Mouse (Mus musculus): ENCODE measurements at regions not wholly inside any gene's neighbourhood (a gene's known extent, or its start where the extent isn't known, plus 50 kb on each side); places are given as distances from the start of the nearest gene placed in this dataset.
A peak's percentile ranks its signal among the peaks of the same experiment; 100 is the strongest.

DNA sequence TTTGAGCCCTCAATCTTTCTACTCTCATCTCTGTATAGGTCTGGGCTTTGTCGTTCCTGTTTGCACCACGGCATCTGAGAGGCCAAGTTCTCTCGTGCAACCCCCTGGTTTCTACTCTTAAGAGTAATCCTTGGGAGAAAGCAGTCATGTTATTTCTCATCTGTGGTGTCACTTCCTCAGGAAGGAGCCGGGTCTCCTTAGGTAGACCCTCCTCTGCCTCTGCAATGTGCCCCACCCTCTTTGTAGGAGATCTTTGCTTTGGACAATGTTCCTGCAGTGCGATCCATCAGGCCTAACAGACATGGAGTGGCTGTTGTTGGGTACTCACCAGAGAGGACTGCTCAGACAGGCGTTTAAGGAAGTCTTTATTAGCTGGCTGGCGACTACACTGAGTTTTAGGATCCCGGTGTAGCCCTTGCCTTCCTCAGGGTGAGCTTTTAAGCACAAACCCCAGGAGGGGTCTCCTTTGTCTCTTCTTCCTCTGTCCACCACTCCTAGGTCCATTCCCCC is 94.0 kb upstream of the Hmcn1 start:
- WGBS = 62% methylated on average over 8 of the region's 8 CpGs
- no peak for ATAC-seq (replicated peaks; ENCODE audit: extremely low read depth, insufficient read depth, low FRiP score)

GRCm38 (mm10) chr1:151087811-151088511 is 94.4 kb upstream of the Gm47985 start:
- no peaks in the 10 kb centered on the region for H3K9me3 ChIP-seq (replicated peaks; ENCODE audit: control insufficient read depth, low read length)
- H3K27me3 ChIP-seq (ENCODE audit: control insufficient read depth, insufficient read depth, low read length) = no peaks in the 10 kb centered on the region
- H3K4me1 ChIP-seq (ENCODE audit: control insufficient read depth, insufficient read depth, low read length) = no peaks in the 10 kb centered on the region
- H3K36me3 ChIP-seq (ENCODE audit: control insufficient read depth, insufficient read depth) = no peaks in the 10 kb centered on the region
- H3K4me3 ChIP-seq (ENCODE audit: low read length) = no peak overlapping the region
- ATAC-seq (replicated peaks; ENCODE audit: extremely low read depth, insufficient read depth, low FRiP score) = no peak
- H3K9ac ChIP-seq (ENCODE audit: low read length) = no peak overlapping the region
- H3K4me2 ChIP-seq (ENCODE audit: low read depth, low read length) = no peak overlapping the region
- no peak overlapping the region for H3K27ac ChIP-seq (ENCODE audit: low read length)
- 80% methylated on average over 14 of the region's 14 CpGs for WGBS

More for the DNA sequence above, 94.0 kb upstream of the Hmcn1 start:
- Histone ChIP-seq H3K4me1 (ENCODE audit: control insufficient read depth, insufficient read depth, low read length) (no peaks in the 10 kb centered on the region), H3K9me3 (replicated peaks; ENCODE audit: control insufficient read depth, low read length) (no peaks in the 10 kb centered on the region), H3K4me2 (ENCODE audit: low read depth, low read length) (no peak overlapping the region), H3K36me3 (ENCODE audit: control insufficient read depth, insufficient read depth) (no peaks in the 10 kb centered on the region), H3K27ac (ENCODE audit: low read length) (no peak overlapping the region), H3K4me3 (ENCODE audit: low read length) (no peak overlapping the region), H3K9ac (ENCODE audit: low read length) (no peak overlapping the region), H3K27me3 (ENCODE audit: control insufficient read depth, insufficient read depth, low read length) (no peaks in the 10 kb centered on the region)

DNA sequence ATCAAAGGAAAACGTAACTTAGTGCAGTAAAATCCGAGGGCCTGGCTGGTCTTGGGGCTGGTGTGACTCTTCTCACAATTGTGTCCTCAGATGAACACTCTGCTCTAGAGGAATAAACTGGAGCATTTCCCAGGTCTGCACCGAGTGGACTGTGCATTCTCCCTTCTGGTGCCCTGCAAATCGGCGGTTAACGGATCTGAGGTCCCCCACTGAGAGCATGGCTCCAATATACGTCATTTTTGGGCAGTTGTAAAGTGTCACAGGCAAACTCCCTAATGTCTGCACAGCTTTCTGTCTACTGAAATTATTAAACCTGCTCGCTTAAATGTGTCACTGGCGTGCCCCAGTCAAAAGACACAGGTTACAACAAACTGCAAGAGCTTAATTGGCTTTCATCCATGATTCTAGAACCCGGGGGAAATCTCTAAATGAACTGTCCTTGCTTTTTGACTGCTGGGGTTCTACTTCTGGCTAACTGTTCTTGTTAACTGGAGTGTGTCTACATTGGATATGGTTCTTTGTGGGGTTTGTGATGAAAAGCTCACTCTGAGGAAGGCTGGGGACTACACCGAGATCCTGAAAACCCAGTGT is 93.7 kb upstream of the Gm47985 start:
- Histone ChIP-seq H3K36me3 (ENCODE audit: control insufficient read depth, insufficient read depth) (no peaks in the 10 kb centered on the region), H3K4me1 (ENCODE audit: control insufficient read depth, insufficient read depth, low read length) (no peaks in the 10 kb centered on the region), H3K4me3 (ENCODE audit: low read length) (no peak overlapping the region), H3K27ac (ENCODE audit: low read length) (no peak overlapping the region), H3K27me3 (ENCODE audit: control insufficient read depth, insufficient read depth, low read length) (no peaks in the 10 kb centered on the region), H3K9me3 (replicated peaks; ENCODE audit: control insufficient read depth, low read length) (no peaks in the 10 kb centered on the region), H3K4me2 (ENCODE audit: low read depth, low read length) (no peak overlapping the region), H3K9ac (ENCODE audit: low read length) (no peak overlapping the region)
- no peak for ATAC-seq (replicated peaks; ENCODE audit: extremely low read depth, insufficient read depth, low FRiP score)
- WGBS = 78% methylated on average over 11 of the region's 11 CpGs

DNA sequence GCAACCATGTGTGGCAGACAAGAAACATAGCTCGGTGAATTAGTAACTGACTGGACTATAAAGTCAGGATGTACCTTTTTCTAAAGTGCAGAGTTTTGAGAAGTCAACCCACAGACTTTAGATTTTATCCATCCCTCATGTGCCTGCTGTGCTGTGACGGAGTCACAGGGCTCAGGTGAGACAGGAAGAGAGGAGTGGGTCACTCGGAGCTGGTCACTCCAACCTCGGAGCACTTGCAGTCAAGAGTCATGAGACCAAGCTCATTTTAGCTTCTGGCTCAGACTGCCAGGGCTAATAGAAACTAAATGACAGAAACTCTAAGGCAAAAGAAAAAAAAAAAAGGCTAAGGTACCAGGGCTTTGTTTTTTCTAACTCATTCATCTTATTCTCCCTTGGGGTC is 90.3 kb upstream of the Gm47985 start:
- 71% methylated on average over 4 of the region's 4 CpGs for WGBS
- Histone ChIP-seq H3K4me3 (ENCODE audit: low read length) (no peak overlapping the region), H3K4me2 (ENCODE audit: low read depth, low read length) (no peak overlapping the region), H3K36me3 (ENCODE audit: control insufficient read depth, insufficient read depth) (no peaks in the 10 kb centered on the region), H3K9me3 (replicated peaks; ENCODE audit: control insufficient read depth, low read length) (no peaks in the 10 kb centered on the region), H3K9ac (ENCODE audit: low read length) (no peak overlapping the region), H3K27me3 (ENCODE audit: control insufficient read depth, insufficient read depth, low read length) (no peaks in the 10 kb centered on the region), H3K27ac (ENCODE audit: low read length) (no peak overlapping the region), H3K4me1 (ENCODE audit: control insufficient read depth, insufficient read depth, low read length) (peaks cover 7% of the 10 kb centered on the region)
- no peak for ATAC-seq (replicated peaks; ENCODE audit: extremely low read depth, insufficient read depth, low FRiP score)

GRCm38 (mm10) chr1:151095344-151096050 is 86.8 kb upstream of the Gm47985 start:
- Histone ChIP-seq H3K27ac (ENCODE audit: low read length) (peak overlapping the region; percentile 2; the same call in 1 of the 2 replicates), H3K4me1 (ENCODE audit: control insufficient read depth, insufficient read depth, low read length) (peaks cover 7% of the 10 kb centered on the region), H3K36me3 (ENCODE audit: control insufficient read depth, insufficient read depth) (no peaks in the 10 kb centered on the region), H3K4me3 (ENCODE audit: low read length) (peak overlapping the region; percentile 29; the same call in 1 of the 2 replicates), H3K4me2 (ENCODE audit: low read depth, low read length) (peak overlapping the region; percentile 62), H3K9ac (ENCODE audit: low read length) (no peak overlapping the region), H3K9me3 (replicated peaks; ENCODE audit: control insufficient read depth, low read length) (no peaks in the 10 kb centered on the region), H3K27me3 (ENCODE audit: control insufficient read depth, insufficient read depth, low read length) (no peaks in the 10 kb centered on the region)
- no peak for ATAC-seq (replicated peaks; ENCODE audit: extremely low read depth, insufficient read depth, low FRiP score)
- WGBS = 65% methylated on average over 10 of the region's 10 CpGs

DNA sequence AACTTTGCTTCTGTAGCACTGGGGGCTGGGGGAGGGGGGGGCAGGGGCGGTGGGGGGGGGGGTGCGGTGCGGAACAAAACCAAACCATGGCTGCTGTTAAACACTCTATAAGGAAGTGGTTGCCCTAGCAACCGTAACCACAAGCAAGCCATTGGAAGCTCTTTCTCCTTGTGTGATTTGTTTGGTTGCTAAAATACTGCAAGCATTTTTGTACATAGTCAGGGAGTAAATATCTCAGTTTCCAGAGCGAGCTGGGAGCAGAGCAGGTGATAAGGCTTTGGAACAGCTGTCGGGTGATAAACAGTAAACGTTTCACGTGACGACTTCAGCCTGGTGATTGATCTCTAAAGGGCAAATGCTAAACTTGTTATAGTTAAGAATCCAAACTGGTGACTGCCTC is 86.3 kb upstream of the Gm47985 start:
- no peaks in the 10 kb centered on the region for H3K36me3 ChIP-seq (ENCODE audit: control insufficient read depth, insufficient read depth)
- H3K4me3 ChIP-seq (ENCODE audit: low read length) = peak overlapping the region; percentile 29
- H3K4me2 ChIP-seq (ENCODE audit: low read depth, low read length) = peak overlapping the region; percentile 62
- H3K4me1 ChIP-seq (ENCODE audit: control insufficient read depth, insufficient read depth, low read length) = peaks cover 7% of the 10 kb centered on the region
- no peaks in the 10 kb centered on the region for H3K9me3 ChIP-seq (replicated peaks; ENCODE audit: control insufficient read depth, low read length)
- H3K9ac ChIP-seq (ENCODE audit: low read length) = no peak overlapping the region
- H3K27me3 ChIP-seq (ENCODE audit: control insufficient read depth, insufficient read depth, low read length) = no peaks in the 10 kb centered on the region
- WGBS = 13% methylated on average over 9 of the region's 9 CpGs
- peak overlapping the region; percentile 39 for H3K27ac ChIP-seq (ENCODE audit: low read length)
- no peak; the same call in 1 of the 2 replicates for ATAC-seq (replicated peaks; ENCODE audit: extremely low read depth, insufficient read depth, low FRiP score)

DNA sequence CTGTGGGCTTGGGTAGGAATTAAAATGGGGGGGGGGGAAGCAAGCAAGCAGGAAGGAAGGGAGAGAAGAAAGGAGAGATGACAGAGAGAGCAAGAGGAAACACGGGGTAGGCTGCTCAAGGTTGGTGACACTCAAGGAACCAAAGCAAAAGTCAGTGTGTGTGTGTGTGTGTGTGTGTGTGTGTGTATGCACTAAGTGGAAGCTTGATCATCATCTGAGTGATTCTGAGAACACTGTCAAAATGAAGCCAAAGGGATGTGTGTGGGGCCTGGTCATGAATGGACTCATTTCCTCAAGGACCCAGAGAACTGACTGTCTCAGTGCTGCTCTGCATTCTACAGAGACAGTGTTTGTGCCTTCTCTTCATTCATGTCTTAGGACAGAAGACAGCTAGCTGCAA is 84.8 kb upstream of the Gm47985 start:
- ATAC-seq (replicated peaks; ENCODE audit: extremely low read depth, insufficient read depth, low FRiP score) = no peak

GRCm38 (mm10) chr1:151098763-151099162 is 83.6 kb upstream of the Gm47985 start:
- peaks cover 12% of the 10 kb centered on the region for H3K4me1 ChIP-seq (ENCODE audit: control insufficient read depth, insufficient read depth, low read length)
- no peak overlapping the region for H3K27ac ChIP-seq (ENCODE audit: low read length)

More for the DNA sequence above, 84.8 kb upstream of the Gm47985 start:
- no peak overlapping the region for H3K4me3 ChIP-seq (ENCODE audit: low read length)
- H3K9me3 ChIP-seq (replicated peaks; ENCODE audit: control insufficient read depth, low read length) = no peaks in the 10 kb centered on the region
- peaks cover 7% of the 10 kb centered on the region for H3K4me1 ChIP-seq (ENCODE audit: control insufficient read depth, insufficient read depth, low read length)
- no peak overlapping the region for H3K27ac ChIP-seq (ENCODE audit: low read length)
- H3K9ac ChIP-seq (ENCODE audit: low read length) = no peak overlapping the region
- no peaks in the 10 kb centered on the region for H3K36me3 ChIP-seq (ENCODE audit: control insufficient read depth, insufficient read depth)
- no peaks in the 10 kb centered on the region for H3K27me3 ChIP-seq (ENCODE audit: control insufficient read depth, insufficient read depth, low read length)
- no peak overlapping the region for H3K4me2 ChIP-seq (ENCODE audit: low read depth, low read length)
- 91% methylated on average over 1 of the region's 1 CpGs for WGBS

More at GRCm38 (mm10) chr1:151098763-151099162, 83.6 kb upstream of the Gm47985 start:
- no peaks in the 10 kb centered on the region for H3K9me3 ChIP-seq (replicated peaks; ENCODE audit: control insufficient read depth, low read length)
- H3K36me3 ChIP-seq (ENCODE audit: control insufficient read depth, insufficient read depth) = no peaks in the 10 kb centered on the region
- H3K9ac ChIP-seq (ENCODE audit: low read length) = no peak overlapping the region
- H3K4me2 ChIP-seq (ENCODE audit: low read depth, low read length) = no peak overlapping the region
- no peak overlapping the region for H3K4me3 ChIP-seq (ENCODE audit: low read length)
- 81% methylated on average over 1 of the region's 1 CpGs for WGBS
- no peaks in the 10 kb centered on the region for H3K27me3 ChIP-seq (ENCODE audit: control insufficient read depth, insufficient read depth, low read length)
- ATAC-seq (replicated peaks; ENCODE audit: extremely low read depth, insufficient read depth, low FRiP score) = no peak
